Mouse (Mus musculus) hindbrain, embryonic 14.5 days (tissue): ENCODE measurements around the gene Dagla. TPM values are rescaled to one million over a fixed set of nuclear protein-coding genes. Genes with fewer than 3 reads are reported as not detected.

Experiments
- ATAC-seq: fragments of 200-750 bp; cut with Nextera tagmentation; 2 replicates; pipeline ENCODE4 v1.8.0; 2017; ENCODE audit warnings: moderate number of reproducible peaks, mild to moderate bottlenecking, moderate TSS enrichment, moderate library complexity; ENCODE audit not compliant: low FRiP score
- DNase-seq: peaks from one replicate; pipeline ENCODE4 v3.0.0-alpha.2; 2015; ENCODE audit warnings: low spot score
- H3K27ac ChIP-seq: fragments of 300-500 bp; sonication (generic); 2 replicates; pipeline ENCODE4 v1.5.1; 2014; ENCODE audit warnings: mild to moderate bottlenecking, moderate library complexity
- H3K27me3 ChIP-seq: fragments of 300-500 bp; sonication (generic); 2 replicates; pipeline ENCODE4 v1.6.1; 2014; ENCODE audit warnings: mild to moderate bottlenecking, low read length, mixed read lengths; ENCODE audit not compliant: control insufficient read depth, insufficient read depth
- H3K36me3 ChIP-seq: fragments of 300-500 bp; sonication (generic); replicated peaks from 2 replicates; pipeline ENCODE4 v1.6.1; 2014; ENCODE audit not compliant: control insufficient read depth, insufficient read depth
- H3K4me1 ChIP-seq: fragments of 300-500 bp; sonication (generic); replicated peaks from 2 replicates; pipeline ENCODE4 v1.6.1; 2014; ENCODE audit warnings: antibody characterized with exemption, low read length, mixed read lengths; ENCODE audit not compliant: control insufficient read depth, insufficient read depth
- H3K4me2 ChIP-seq: fragments of 300-500 bp; sonication (generic); replicated peaks from 2 replicates; pipeline ENCODE4 v1.6.1; 2014; ENCODE audit warnings: mild to moderate bottlenecking, moderate library complexity
- H3K4me3 ChIP-seq: fragments of 300-500 bp; sonication (generic); replicated peaks from 2 replicates; pipeline ENCODE4 v1.5.1; 2014; ENCODE audit warnings: mild to moderate bottlenecking, low read length
- H3K9ac ChIP-seq: fragments of 300-500 bp; sonication (generic); 2 replicates; pipeline ENCODE4 v1.6.1; 2014
- H3K9me3 ChIP-seq: fragments of 300-500 bp; sonication (generic); 2 replicates; pipeline ENCODE4 v1.6.1; 2016; ENCODE audit warnings: low read length; ENCODE audit not compliant: control insufficient read depth
- WGBS: fragments of 180-500 bp; shearing (Covaris S2); extraction: QIAGEN DNeasy Blood & Tissue Kit; methylation state at CpG from one replicate; pipeline ENCODE4 v1.1.7; 2014; 5-methylcytosine and 5-hydroxymethylcytosine counted together
- polyA plus RNA-seq: library from polyadenylated mRNA; unstranded; fragments of >200 nt; fragmentation: Nextera tagmentation; extraction: Ambion mirVana; gene quantifications from 2 replicates; pipeline ENCODE4 v1.2.1, GENCODE M21; 2014

Gene Dagla
- polyA plus RNA-seq, 1 experiment from 2014 or later: 10.2 TPM

- Histone ChIP-seq H3K9me3 (no peaks in the 10 kb centered on the region), H3K36me3 (no peaks in the 10 kb centered on the region), H3K4me3 (no peak overlapping the region), H3K4me2 (no peak overlapping the region), H3K4me1 (peaks cover 13% of the 10 kb centered on the region), H3K27ac (no peak overlapping the region), H3K9ac (no peak overlapping the region), H3K27me3 (peaks cover 10% of the 10 kb centered on the region)
- DNase-seq (no peak), ATAC-seq (no peak)
- 79% methylated on average over 9 of the region's 9 CpGs for WGBS
Observed at GRCm38 (mm10) chr19:10291896-10292490, 12.7 kb downstream of the Dagla start.

GRCm38 (mm10) chr19:10290153-10290945 lies 14.3 kb downstream of the Dagla start:
- DNase-seq (no peak), ATAC-seq (no peak)
- Histone ChIP-seq H3K27ac (no peak overlapping the region), H3K9ac (no peak overlapping the region), H3K4me2 (no peak overlapping the region), H3K36me3 (no peaks in the 10 kb centered on the region), H3K4me1 (peaks cover 12% of the 10 kb centered on the region), H3K27me3 (peaks cover 12% of the 10 kb centered on the region), H3K4me3 (no peak overlapping the region), H3K9me3 (no peaks in the 10 kb centered on the region)
- 78% methylated on average over 16 of the region's 16 CpGs for WGBS

- no peak overlapping the region for H3K9ac ChIP-seq
- H3K27ac ChIP-seq: no peak overlapping the region
- H3K4me1 ChIP-seq: peaks cover 5% of the 10 kb centered on the region; the same call in 1 of the 2 replicates
- H3K4me2 ChIP-seq: no peak overlapping the region
- H3K9me3 ChIP-seq: no peaks in the 10 kb centered on the region
- WGBS: 84% methylated on average over 4 of the region's 4 CpGs
- no peak overlapping the region for H3K4me3 ChIP-seq
- H3K27me3 ChIP-seq: peaks cover 19% of the 10 kb centered on the region
- no peaks in the 10 kb centered on the region for H3K36me3 ChIP-seq
- ATAC-seq: no peak
- no peak for DNase-seq
Observed at GRCm38 (mm10) chr19:10289609-10290150, 15.0 kb downstream of the Dagla start.

- peaks cover 26% of the 10 kb centered on the region for H3K27me3 ChIP-seq
- no peak overlapping the region for H3K9ac ChIP-seq
- H3K27ac ChIP-seq: no peak overlapping the region
- H3K4me3 ChIP-seq: no peak overlapping the region
- 86% methylated on average over 8 of the region's 8 CpGs for WGBS
- H3K36me3 ChIP-seq: no peaks in the 10 kb centered on the region
- H3K4me2 ChIP-seq: no peak overlapping the region
- ATAC-seq (no peak), DNase-seq (no peak)
- no peaks in the 10 kb centered on the region for H3K9me3 ChIP-seq
- no peaks in the 10 kb centered on the region for H3K4me1 ChIP-seq
Observed at GRCm38 (mm10) chr19:10288125-10289040, 16.3 kb downstream of the Dagla start.

- WGBS: 80% methylated on average over 10 of the region's 10 CpGs
Observed at GRCm38 (mm10) chr19:10286458-10286872, 18.2 kb downstream of the Dagla start.

GRCm38 (mm10) chr19:10280771-10281540 lies 23.7 kb downstream of the Dagla start:
- ATAC-seq (no peak), DNase-seq (no peak)
- H3K27ac ChIP-seq: no peak overlapping the region
- no peak overlapping the region for H3K9ac ChIP-seq
- peaks cover 17% of the 10 kb centered on the region for H3K4me1 ChIP-seq
- no peaks in the 10 kb centered on the region for H3K9me3 ChIP-seq
- H3K4me3 ChIP-seq: no peak overlapping the region
- no peak overlapping the region for H3K4me2 ChIP-seq
- 67% methylated on average over 14 of the region's 14 CpGs for WGBS
- H3K27me3 ChIP-seq: peaks cover 63% of the 10 kb centered on the region
- no peaks in the 10 kb centered on the region for H3K36me3 ChIP-seq

More at GRCm38 (mm10) chr19:10286458-10286872, 18.2 kb downstream of the Dagla start:
- Histone ChIP-seq H3K4me3 (no peak overlapping the region), H3K4me2 (no peak overlapping the region), H3K27me3 (peaks cover 38% of the 10 kb centered on the region), H3K27ac (no peak overlapping the region), H3K4me1 (no peaks in the 10 kb centered on the region), H3K36me3 (no peaks in the 10 kb centered on the region), H3K9ac (no peak overlapping the region), H3K9me3 (no peaks in the 10 kb centered on the region)
- no peak for DNase-seq
- no peak for ATAC-seq

GRCm38 (mm10) chr19:10279668-10280067 lies 25.0 kb downstream of the Dagla start:
- H3K27me3 ChIP-seq: peaks cover 62% of the 10 kb centered on the region
- no peaks in the 10 kb centered on the region for H3K36me3 ChIP-seq
- H3K4me1 ChIP-seq: peaks cover 17% of the 10 kb centered on the region
- H3K4me2 ChIP-seq: no peak overlapping the region
- no peak overlapping the region for H3K4me3 ChIP-seq
- no peaks in the 10 kb centered on the region for H3K9me3 ChIP-seq
- DNase-seq: no peak
- ATAC-seq: no peak
- no peak overlapping the region for H3K9ac ChIP-seq
- no peak overlapping the region for H3K27ac ChIP-seq
- 83% methylated on average over 9 of the region's 9 CpGs for WGBS

GRCm38 (mm10) chr19:10278669-10279324 lies 25.9 kb downstream of the Dagla start:
- Histone ChIP-seq H3K27ac (no peak overlapping the region), H3K4me3 (no peak overlapping the region), H3K4me1 (peaks cover 19% of the 10 kb centered on the region), H3K9ac (no peak overlapping the region), H3K4me2 (no peak overlapping the region), H3K9me3 (no peaks in the 10 kb centered on the region), H3K27me3 (peaks cover 60% of the 10 kb centered on the region), H3K36me3 (no peaks in the 10 kb centered on the region)
- WGBS: 30% methylated on average over 6 of the region's 6 CpGs
- ATAC-seq: peak; percentile 15; the same call in 1 of the 2 replicates
- no peak for DNase-seq
